Mouse (Mus musculus) ES-E14 (cell line): ENCODE data around the gene Cxcl16.

Source experiments
- CHD2 ChIP-seq: IDR thresholded peaks from 2 replicates; pipeline ENCODE4 v1.6.1; 2014; ENCODE audit warnings: mild to moderate bottlenecking, low read depth, low read length, inconsistent platforms
- HCFC1 ChIP-seq: IDR thresholded peaks from 2 replicates; pipeline ENCODE4 v1.6.1; 2012; ENCODE audit warnings: low read length, inconsistent platforms, borderline replicate concordance; ENCODE audit not compliant: insufficient read depth
- MAFK ChIP-seq: IDR thresholded peaks from 2 replicates; pipeline ENCODE4 v1.6.1; 2014; ENCODE audit warnings: mild to moderate bottlenecking, low read depth, low read length, inconsistent platforms; ENCODE audit not compliant: insufficient read depth
- ZC3H11A ChIP-seq: IDR thresholded peaks from 2 replicates; pipeline ENCODE4 v1.6.1; 2012; ENCODE audit warnings: low read depth, mild to moderate bottlenecking, inconsistent platforms, low read length, borderline replicate concordance
- ZNF384 ChIP-seq: IDR thresholded peaks from 2 replicates; pipeline ENCODE4 v1.6.1; 2012; ENCODE audit warnings: low read depth, low read length, inconsistent platforms

- no peak for TF ChIP-seq HCFC1
- no peak for TF ChIP-seq ZNF384
- no peak for TF ChIP-seq CHD2
- no peak for TF ChIP-seq ZC3H11A
- TF ChIP-seq MAFK, result no peak
Observed at GRCm38 (mm10) chr11:70446756-70447155, 13.0 kb downstream of the Cxcl16 start.
